Mouse (Mus musculus) ovary, adult 2 months (tissue): ENCODE data around the gene Elof1. TPM values are rescaled to one million over a fixed set of nuclear protein-coding genes. Genes with fewer than 3 reads are reported as not detected.

Experiments
- polyA plus RNA-seq: library from polyadenylated mRNA; depleted of rRNA; stranded (reverse); fragments of >200 nt; gene quantifications from 2 replicates; pipeline ENCODE4 v1.2.3, GENCODE M21; 2012; rRNA removed

Elof1 gene
- polyA plus RNA-seq, result 254 and 278 TPM in 2 replicates

DNA sequence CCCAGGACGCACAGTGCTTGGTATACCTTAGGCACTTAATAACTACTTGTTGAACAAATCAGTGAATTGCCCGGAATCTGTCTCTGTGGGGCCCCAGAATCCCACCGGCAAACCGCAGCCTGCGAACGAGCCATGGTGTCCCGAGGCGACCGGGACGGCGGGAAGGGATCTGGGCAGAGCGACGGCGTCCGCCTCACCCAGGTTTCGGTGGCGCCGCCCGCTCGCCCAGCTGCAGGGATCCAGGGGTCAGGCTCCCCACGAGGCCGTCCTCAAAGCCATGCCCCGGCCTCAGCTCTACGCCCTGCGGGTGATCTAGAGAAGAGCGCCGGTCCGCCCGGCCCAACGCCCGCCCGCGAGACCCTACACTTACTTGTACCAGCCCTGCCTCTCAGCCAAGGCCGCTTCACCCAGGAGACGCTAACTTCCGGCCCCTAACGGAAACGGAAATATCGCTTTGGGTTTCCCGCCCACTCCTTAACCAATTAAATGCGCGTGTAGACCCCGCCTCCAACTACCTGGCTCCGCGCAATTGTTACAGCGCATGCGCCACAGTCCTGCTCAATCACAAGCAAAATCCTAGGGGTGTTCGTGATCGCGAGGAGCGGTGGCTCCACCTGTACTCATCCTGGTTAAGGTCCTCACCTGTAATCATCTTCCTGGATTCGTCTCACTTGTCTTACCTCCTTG, at the start of gene Elof1:
Gene Elof1, minus strand, starts transcription at position 433 of the 687 bp plus-strand sequence.

DNA sequence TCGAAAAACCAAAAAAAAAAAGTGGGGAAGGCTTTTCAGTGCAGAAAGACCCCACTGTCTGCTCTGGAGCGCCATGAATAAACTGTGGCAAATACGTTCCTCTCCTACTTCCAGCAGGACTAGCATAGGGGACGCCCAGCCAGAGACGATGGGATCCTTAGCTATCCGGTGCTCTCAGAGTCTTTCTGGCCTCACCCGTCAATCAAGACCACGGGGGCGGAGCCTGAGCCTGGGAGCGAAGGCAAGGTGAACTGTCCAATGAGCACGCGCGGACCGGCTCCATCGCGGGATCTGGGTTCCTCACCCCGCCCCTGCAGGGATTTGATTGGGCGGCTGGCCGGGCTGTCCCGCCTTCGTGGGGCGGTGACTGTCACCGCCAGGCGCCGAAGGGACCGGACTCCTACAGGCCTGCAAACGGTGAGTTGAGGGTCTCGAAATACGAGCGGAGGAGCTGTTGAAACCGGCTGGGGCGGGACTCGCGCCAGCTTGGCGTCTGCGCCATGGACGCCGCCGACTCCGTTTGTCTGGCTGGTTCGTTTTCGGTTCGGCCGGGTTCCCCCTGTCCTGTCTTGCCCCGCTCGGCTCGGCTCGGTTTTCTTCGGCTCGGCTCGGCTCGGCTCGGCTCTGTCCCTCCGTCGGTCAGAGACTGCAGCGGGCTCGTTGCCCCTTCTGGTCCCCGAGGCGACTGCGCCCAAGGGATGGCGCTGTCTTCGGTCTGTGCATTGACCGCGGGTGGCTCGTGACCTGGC, 39.7 kb upstream of the Elof1 start, which contains the start of gene Pigyl:
Gene Pigyl, plus strand, starts transcription at position 350 of the 749 bp plus-strand sequence.

DNA sequence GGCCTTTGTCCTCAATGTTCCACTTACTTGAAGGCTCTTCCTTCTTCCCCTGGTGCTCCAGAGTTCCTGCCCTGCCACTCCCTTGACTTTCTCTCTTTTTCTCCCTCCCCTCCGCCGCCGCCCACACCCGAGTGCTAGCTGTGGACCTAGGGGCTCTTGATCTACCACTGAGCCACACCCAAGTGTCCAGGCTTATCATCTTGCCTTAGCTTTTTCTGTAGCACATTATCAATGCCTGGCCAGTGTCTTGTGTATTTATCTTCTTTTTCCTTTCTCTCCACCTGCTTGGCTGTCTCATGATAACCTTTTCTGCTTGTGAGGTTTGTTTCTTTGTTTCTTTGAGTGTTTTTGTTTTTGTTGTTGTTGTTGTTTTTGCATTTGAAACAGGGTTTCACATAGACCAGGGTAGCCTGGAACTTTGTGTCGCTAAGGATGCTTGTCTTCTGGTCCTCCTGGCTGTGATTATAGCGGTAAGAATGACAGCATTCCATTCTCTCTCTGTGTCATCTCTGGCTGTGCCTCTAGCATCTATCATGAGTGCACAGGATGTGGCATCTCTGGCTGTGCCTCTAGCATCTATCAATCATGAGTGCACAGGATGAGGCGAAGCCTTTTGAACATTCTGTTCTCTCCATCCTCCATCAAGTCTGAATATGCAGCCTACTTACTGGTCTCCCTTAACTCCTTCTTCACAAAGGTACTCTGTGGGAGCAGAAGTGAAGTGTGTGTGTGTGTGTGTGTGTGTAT, 18.8 kb upstream of the Elof1 start, which contains the start of gene Acp5:
Gene Acp5, minus strand, starts transcription at position 68 of the 747 bp plus-strand sequence.

DNA sequence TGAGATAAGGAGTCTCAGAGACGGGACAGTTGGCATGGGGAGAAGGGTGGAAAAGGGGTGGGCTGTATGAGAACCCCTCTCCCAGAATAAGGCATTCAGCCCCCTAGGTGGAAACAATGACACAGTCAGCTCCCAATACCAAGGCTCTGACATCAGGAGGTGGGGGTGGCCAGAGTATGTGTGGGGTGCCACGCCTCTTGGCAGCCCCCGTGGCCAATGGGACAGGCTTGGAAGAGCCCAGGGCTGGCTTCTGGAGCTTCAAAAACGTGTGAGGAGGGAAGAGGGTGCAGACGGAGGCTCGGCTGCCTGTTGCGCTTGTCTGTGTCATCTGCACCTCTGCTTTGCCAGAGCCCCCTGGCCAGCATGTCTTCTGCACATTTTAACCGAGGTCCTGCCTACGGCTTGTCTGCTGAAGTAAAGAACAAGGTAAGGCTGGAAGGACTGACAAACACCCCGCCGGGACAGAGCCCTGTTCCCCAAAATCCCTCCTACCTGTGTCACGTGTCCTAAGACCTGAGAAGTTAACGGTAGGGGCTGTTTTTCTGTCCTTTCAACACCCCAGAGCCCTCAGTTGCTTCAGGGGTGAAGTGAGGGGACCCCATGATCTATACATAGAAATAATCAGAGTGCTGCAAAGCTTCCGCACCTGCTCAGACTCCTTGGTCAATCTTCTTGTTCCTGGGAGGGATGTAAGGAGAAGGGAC, 17.8 kb downstream of the Elof1 start, which contains the start of gene Cnn1:
Gene Cnn1, plus strand, starts transcription at position 224 of the 704 bp plus-strand sequence.

DNA sequence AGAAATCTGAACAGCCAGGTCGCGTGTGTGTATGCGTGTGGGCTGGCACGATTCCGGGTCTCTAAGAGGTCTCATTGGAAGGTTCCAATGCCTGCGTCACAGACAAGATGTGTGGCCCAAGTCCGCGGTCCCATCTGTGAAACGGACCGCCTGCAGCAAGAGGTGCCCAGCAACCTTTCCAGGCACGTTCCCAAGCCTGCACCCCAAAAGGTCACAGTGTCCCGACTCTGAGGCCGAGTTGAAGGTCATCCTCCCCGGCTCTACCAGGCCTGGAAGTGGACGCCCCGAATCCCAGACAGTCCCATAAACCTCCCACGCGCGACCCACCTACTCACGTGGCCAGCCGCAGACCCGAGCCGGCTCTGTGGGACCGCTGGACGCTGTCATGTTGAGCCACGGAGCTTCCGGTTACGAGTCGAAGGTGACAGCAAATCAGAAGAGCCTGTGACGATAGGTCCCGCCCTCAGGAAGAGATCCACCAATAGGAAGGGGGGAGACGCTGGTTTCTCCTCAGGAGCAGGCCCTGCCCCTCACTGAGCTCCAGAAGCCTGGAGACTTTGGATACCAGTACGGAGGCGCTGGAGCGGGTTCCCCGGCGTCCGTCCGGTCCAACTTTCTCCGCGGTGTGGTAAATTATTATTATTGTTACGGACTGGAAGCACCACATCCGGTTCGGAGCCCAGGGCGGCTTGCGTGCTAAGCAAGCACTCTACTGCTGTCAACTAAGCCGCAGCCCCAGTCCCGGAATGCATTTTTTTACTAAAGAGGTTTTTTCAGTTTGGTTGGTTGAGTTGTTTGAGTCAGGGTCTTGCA, 31.7 kb downstream of the Elof1 start, which contains the start of gene Ecsit:
Gene Ecsit, minus strand, starts transcription at position 417 of the 813 bp plus-strand sequence.

DNA sequence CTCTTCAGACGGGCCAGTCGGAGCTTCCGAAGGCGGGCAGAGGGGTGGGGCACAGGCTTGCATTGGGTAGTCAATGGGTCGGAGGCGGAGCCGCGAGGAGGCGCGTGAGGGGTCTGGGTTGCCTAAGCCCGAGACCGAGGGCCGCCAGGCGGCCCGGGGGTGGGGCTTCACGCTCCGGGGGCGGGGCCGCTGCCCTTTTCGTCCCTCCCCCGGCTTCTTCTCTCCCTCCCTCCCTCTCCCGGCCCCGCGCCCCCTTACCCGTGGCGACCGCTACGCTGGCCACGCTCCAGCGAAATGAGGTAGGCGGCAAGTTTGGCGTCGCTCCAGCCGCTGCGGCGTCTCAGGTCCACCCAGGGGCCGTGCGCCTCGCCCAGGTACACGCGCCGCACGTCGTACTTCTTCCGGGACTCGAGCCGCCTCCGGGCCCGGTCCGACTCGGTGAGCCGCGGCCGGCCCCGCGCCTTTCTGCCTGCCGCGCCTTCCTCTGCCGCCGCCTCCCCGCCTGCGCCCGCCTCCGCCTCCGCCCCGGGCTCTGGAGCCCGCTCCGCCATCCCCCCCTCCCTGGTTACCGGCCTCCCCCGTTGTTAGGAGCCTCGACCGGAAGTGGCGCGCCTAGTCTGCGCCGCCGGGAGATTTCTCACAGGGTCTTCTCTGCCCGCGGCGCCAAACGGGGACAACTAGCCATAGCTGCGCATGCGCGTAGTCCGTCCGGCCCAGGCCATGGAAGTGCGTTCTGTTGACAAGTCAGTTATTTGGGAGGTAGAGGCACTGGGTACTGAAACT, 46.0 kb downstream of the Elof1 start, which contains the start of the genes Gm49318 and Zfp653:
Gene Gm49318, minus strand, starts transcription at position 469 of the 783 bp plus-strand sequence.
Gene Zfp653, minus strand, starts transcription at position 586 of the 783 bp plus-strand sequence.

Other genes with a start within 250 kb of the Elof1 start
- gene Rab3d, start 199.0 kb downstream of the Elof1 start, polyA plus RNA-seq, result 49.3 and 63.0 TPM in 2 replicates
- gene Ccdc159, start 189.7 kb downstream of the Elof1 start, polyA plus RNA-seq, result 8.4 and 9.9 TPM in 2 replicates
- gene Tmem205, start 189.6 kb downstream of the Elof1 start, polyA plus RNA-seq, result 179 and 191 TPM in 2 replicates
- gene Plppr2, start 180.1 kb downstream of the Elof1 start, polyA plus RNA-seq, result 48.0 and 52.6 TPM in 2 replicates
- gene Swsap1, start 161.4 kb downstream of the Elof1 start, polyA plus RNA-seq, result 7.1 and 11.2 TPM in 2 replicates
- gene Epor, start 153.7 kb downstream of the Elof1 start, polyA plus RNA-seq, result 3.1 and 3.4 TPM in 2 replicates
- gene Rgl3, start 127.7 kb downstream of the Elof1 start, polyA plus RNA-seq, result 40.1 and 43.7 TPM in 2 replicates
- gene Ccdc151, start 114.5 kb downstream of the Elof1 start, polyA plus RNA-seq, result 3.5 and 4.3 TPM in 2 replicates
- gene Prkcsh, start 114.4 kb downstream of the Elof1 start, polyA plus RNA-seq, result 129 and 142 TPM in 2 replicates
- gene Elavl3, start 65.1 kb downstream of the Elof1 start, polyA plus RNA-seq, result 0.69 and 1.1 TPM in 2 replicates
- gene Gm49318, start 45.9 kb downstream of the Elof1 start, polyA plus RNA-seq, result not detected in 2 replicates
- gene Zfp653, start 45.8 kb downstream of the Elof1 start, polyA plus RNA-seq, result 42.8 and 46.1 TPM in 2 replicates
- gene Ecsit, start 31.7 kb downstream of the Elof1 start, polyA plus RNA-seq, result 40.6 and 44.4 TPM in 2 replicates
- gene Cnn1, start 18.0 kb downstream of the Elof1 start, polyA plus RNA-seq, result 358 and 427 TPM in 2 replicates
- gene Acp5, start 18.5 kb upstream of the Elof1 start, polyA plus RNA-seq, result 54.9 TPM in 2 replicates
- 74.7 and 102 TPM in 2 replicates for gene Pigyl, start 39.7 kb upstream of the Elof1 start, polyA plus RNA-seq
- 0.05 and 0.09 TPM in 2 replicates for gene Zfp872, start 70.9 kb upstream of the Elof1 start, polyA plus RNA-seq
- 20.5 and 21.0 TPM in 2 replicates for gene Zfp809, start 108.5 kb upstream of the Elof1 start, polyA plus RNA-seq
- 0.20 TPM in 2 replicates for gene Zfp599, start 142.7 kb upstream of the Elof1 start, polyA plus RNA-seq
- gene Zfp810, start 190.5 kb upstream of the Elof1 start, polyA plus RNA-seq, result 6.2 and 7.7 TPM in 2 replicates